Mouse (Mus musculus) adrenal gland, postnatal 4 days (tissue): ENCODE measurements around the gene Epb41l5. TPM values are rescaled to one million over a fixed set of nuclear protein-coding genes. Genes with fewer than 3 reads are reported as not detected.

ENCODE experiments used
- DNase-seq, 2 experiments: peaks; one replicate each; pipeline ENCODE4 v3.0.0; 2021 to 2022; ENCODE audit warnings: low spot score in 2 of 2, mixed read lengths in 2 of 2
- total RNA-seq, 2 experiments: library from RNA; stranded (reverse); gene quantifications; 2 replicates each; pipeline ENCODE4 v1.2.3; 2021

Gene Epb41l5
- total RNA-seq, 2 experiments from 2014 or later, result 13.1 to 20.2 TPM

DNA sequence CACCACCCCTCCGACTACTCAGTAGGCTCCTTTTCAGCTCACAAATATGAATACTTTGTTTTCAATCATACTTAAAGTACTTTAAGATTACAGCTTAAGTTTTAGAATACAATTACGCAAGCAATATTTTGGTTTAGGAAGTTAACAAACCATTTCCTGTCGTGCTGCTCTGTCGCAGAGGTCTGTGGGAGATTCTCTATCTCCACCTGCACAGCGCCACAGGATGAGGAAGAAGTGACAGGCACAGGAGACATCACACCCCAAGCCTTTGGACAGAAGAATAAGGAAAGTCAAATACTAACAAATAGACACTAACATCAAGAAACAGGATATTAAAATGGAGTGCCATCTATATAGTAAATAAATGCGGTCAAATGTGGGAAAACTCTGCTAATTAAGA lies 49.9 kb downstream of the Epb41l5 start:
- no peak for DNase-seq

DNA sequence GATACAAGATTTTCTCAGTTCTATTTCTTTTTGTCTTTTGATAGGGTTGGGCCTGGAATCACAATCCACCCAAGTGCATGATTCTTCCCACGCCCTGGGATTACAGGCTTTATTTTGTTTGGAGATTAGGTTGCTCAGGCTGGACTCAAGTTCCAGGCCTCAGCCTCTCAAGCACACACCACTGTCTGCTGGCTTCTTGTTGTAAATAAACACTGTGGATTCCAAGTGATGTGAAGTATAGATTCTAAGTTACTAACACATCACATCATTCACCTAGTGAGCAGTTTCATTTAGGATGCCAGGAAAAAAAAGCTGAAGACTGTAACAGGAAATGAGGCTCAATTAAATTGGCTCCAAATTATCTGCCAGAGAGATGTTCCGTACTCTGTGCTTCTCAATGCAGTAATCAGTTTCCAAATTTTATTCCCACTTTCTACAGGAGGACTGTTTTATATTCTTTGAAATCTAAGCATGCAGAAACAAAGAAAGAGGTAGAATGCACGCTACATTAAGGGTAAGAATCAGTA lies 51.8 kb downstream of the Epb41l5 start:
- DNase-seq, result no peak

DNA sequence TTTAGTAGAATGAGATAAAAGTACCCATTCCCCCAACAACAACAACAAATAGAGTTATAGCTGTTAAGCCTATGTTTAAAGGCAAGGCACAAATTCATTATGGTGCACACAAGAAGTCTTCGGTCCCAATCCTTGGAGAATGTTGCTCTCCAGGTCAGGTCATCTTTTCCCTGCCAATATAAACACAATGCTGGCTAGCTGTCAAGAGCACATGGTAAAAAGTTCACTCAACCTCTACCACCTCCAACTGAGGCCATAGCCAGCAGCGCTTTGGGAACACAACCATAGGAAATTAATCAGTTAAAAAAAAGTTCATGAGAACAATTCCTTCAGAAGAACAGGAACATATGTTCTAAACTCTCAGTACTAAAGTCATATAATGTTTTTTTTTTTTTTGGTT lies 58.8 kb downstream of the Epb41l5 start:
- DNase-seq, result no peak

- DNase-seq, result no peak
Measured at GRCm38 (mm10) chr1:119584974-119585373, 63.8 kb downstream of the Epb41l5 start.

DNA sequence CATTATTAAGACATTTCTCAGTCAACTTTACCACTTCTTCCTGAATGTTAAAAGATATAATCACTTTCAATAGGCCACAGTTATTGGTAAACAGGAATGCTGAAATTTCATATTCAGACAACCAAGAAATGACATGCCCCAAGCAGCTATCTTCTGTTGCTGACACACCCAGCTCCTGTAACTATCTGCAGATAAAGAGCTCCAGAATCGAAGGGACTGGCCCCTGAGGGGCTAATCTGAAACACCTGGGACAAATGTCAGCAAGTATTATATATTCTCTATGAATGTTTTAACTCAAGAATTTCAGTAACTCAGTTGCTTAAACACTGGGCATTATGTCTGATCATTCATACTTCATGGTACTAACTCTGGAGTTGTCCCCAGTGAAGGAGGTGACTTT lies 78.7 kb downstream of the Epb41l5 start:
- DNase-seq, result no peak

GRCm38 (mm10) chr1:119565531-119565930 lies 83.3 kb downstream of the Epb41l5 start:
- DNase-seq, result no peak

- no peak for DNase-seq
Measured at GRCm38 (mm10) chr1:119557641-119558395, 91.0 kb downstream of the Epb41l5 start.

- no peak for DNase-seq
Measured at GRCm38 (mm10) chr1:119555651-119556050, 93.1 kb downstream of the Epb41l5 start.

- DNase-seq, result no peak
Measured at GRCm38 (mm10) chr1:119551651-119552050, 97.1 kb downstream of the Epb41l5 start.

DNA sequence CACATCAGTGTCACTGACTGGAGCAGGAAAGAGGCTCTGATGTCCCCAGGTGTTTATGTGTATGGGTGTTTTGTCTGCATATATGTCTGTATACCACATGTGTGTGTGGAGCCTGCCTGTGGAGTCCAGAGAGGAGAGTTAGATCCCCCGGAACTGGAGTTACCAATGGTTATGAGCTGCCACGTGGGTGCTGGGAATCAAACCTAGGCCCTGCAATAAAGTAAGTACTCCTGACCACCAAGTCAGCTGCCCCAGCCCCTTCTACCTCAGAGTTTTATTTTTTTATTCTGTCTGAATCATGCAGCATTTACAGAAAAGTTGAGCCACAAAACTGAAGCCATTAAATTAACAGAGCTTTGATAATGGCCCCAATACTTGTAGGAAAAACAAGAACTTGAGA lies 98.7 kb downstream of the Epb41l5 start:
- no peak for DNase-seq

- DNase-seq, result no peak
Measured at GRCm38 (mm10) chr1:119549327-119549689, 99.5 kb downstream of the Epb41l5 start.

DNA sequence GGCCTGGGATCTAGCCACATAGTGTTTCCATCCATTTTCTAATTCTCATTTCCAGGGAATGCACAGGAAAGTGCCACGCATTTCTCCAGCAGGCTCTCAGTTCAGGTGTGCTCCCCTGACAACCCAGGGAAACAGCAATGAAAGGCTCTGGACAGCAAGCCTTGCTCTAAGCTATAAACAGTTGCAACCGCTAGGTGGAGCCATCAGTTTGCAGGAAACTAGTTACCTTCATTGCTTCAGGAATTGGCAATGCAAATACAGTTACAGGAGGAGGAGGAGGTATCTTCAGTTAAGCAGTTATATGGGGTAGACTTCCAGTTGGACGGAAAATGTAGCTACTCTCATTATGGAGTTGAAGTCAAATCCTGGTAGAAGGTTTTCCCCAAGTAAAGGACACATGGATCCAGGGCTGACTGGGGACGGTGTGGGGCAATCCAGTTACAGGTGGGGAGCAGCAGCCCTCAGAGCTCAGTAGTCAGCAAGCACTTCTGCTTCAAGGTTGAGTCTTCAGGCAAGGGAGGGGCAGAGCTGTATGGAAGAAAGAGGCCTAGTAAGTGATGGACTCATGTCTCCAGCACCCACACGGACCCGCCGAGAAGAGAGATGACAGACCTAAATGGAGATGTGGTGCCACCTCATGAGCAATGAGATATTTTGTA lies 100.0 kb downstream of the Epb41l5 start:
- peak; percentile 46 to 59 for DNase-seq

DNA sequence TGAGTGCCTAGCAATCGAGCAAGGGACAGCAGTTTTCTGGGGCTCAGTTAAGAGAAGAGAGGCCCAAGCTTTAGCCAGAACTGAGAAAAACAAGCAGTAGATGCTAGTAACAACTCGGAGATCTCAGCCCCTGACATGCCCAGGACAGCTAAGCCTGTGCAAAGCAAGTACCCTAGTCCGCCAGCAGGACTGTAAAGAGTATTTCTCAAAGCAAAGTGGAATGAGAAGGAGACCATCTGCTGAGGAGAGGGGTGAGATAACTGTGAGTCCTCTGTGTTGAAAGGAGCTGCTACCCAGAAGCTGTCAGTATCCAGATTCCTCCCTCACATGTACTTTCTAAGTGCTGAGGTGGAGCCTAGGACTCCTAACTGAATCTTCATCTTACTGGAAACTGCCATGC lies 102.3 kb downstream of the Epb41l5 start:
- DNase-seq, result no peak

- DNase-seq, result no peak
Measured at GRCm38 (mm10) chr1:119545671-119546070, 103.1 kb downstream of the Epb41l5 start.

DNA sequence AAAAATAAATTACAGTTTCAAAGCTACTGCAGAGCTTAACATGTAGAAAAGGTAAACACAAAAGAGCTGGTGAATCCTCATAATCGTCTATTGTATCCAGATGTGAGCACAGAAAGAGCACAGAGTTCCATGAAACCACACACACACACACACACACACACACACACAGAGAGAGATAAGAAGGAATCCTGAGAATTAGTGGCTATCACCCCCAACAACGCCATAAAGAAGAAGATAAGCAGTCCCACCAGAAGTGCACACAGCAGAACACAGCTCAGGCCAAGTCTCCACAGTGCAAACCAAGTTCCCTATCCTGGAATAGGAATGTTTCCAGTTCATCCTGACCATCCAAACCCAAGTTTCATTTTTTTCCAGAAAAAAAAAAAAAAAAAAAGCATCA lies 103.6 kb downstream of the Epb41l5 start:
- DNase-seq, result no peak

GRCm38 (mm10) chr1:119544611-119545155 lies 104.1 kb downstream of the Epb41l5 start:
- DNase-seq, result no peak

DNA sequence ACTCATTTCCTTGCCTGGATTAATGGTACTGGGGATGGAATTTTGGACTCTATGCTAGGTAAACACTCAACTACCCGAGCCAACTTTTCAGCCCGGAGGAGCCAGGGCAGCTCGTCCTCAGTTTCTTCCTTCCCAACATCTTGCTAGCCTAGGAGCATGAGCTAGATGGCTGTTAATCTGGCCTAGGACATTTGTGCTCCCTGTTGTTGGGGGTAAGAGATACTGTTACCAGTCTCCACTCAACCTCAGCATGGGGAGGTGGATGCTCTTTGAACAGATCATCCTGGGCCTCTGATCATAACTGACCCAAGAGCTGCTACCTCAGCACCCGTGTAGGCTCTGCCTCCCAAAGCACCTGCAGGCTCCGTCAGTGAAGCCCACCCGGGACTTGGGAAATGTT lies 105.5 kb downstream of the Epb41l5 start:
- no peak for DNase-seq

DNA sequence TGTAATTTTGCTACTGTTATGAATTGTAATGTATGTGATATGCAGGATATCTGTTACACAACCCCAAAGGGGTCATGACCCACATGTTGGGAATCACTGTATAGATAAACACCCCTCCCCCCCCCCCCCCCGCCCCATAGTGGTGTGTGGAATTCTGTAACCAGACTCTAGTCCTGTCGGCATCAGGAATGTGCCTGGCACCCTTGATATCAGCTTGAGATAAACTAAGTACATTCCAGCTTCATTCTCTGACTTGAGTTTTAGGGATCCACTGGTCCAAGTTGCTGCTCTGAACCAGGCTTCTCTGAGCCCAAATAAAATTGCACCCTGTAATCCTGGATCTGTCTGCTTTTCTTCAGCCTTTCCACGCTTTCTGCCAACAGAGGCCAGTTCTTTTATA lies 107.2 kb downstream of the Epb41l5 start:
- DNase-seq, result no peak

- DNase-seq, result no peak
Measured at GRCm38 (mm10) chr1:119540836-119541557, 107.8 kb downstream of the Epb41l5 start.

DNA sequence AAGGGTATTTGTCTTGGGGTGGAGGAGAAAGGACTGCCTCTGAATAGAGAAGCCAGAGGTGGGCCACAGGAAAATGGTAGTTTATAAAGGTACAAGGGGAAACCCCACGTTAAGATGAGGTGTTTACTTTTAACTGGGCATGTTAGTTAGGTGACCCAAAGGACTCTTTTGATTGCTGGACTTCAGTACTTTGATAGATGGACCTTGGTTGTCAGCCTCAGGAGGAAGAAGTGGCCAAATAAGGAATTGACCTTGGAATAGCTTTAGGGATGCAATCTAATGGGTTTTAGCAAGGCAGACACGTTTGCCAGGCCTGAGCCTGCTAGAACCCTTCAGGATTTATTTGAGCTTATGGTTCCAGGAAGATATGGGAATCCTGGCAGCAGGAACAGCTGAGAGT lies 109.5 kb downstream of the Epb41l5 start:
- no peak for DNase-seq

DNA sequence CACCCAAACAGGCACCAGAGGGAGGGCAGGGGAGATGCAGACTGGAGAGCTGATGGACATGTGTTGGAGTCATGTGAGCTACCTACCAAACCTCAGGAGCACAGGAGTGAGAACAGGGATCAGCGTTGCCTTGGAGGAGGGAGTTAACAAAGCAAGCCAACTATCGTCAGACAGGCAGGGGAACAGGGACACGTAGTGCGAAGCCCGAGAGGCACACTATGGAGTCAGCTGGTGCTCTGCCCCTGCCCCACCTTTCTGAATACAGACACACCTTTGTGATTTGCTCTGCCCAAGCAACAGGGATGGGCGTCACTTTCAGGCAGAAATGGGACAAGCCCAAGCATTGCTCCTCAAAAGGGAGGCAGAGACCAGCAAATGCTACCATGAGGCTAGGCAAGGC lies 111.1 kb downstream of the Epb41l5 start:
- DNase-seq, result no peak

- DNase-seq, result no peak
Measured at GRCm38 (mm10) chr1:119536122-119536521, 112.7 kb downstream of the Epb41l5 start.
